Mouse (Mus musculus) hindbrain, embryonic 15.5 days (tissue): ENCODE results near the gene Hnrnpu. TPM values are rescaled to one million over a fixed set of nuclear protein-coding genes. Genes with fewer than 3 reads are reported as not detected.
A peak's percentile ranks its signal among the peaks of the same experiment; 100 is the strongest.

Experiments used
- ATAC-seq: fragments of 200-750 bp; cut with Nextera tagmentation; 2 replicates; pipeline ENCODE4 v1.8.0; 2017; ENCODE audit warnings: low read depth, moderate number of reproducible peaks, moderate TSS enrichment; ENCODE audit not compliant: low FRiP score
- H3K27ac ChIP-seq: fragments of 300-500 bp; sonication (generic); replicated peaks from 2 replicates; pipeline ENCODE4 v1.5.1; 2015; ENCODE audit warnings: mild to moderate bottlenecking, inconsistent platforms
- H3K27me3 ChIP-seq: fragments of 300-500 bp; sonication (generic); 2 replicates; pipeline ENCODE4 v1.6.1; 2015; ENCODE audit warnings: control low read depth, inconsistent platforms
- H3K36me3 ChIP-seq: fragments of 300-500 bp; sonication (generic); 2 replicates; pipeline ENCODE4 v1.6.1; 2015; ENCODE audit warnings: control low read depth, inconsistent platforms
- H3K4me1 ChIP-seq: fragments of 300-500 bp; sonication (generic); replicated peaks from 2 replicates; pipeline ENCODE4 v1.6.1; 2015; ENCODE audit warnings: control low read depth, inconsistent platforms
- H3K4me2 ChIP-seq: fragments of 300-500 bp; sonication (generic); 2 replicates; pipeline ENCODE4 v1.6.1; 2015; ENCODE audit warnings: moderate library complexity, mild to moderate bottlenecking, inconsistent platforms
- H3K4me3 ChIP-seq: fragments of 300-500 bp; sonication (generic); 2 replicates; pipeline ENCODE4 v1.5.1; 2015; ENCODE audit warnings: mild to moderate bottlenecking, inconsistent platforms
- H3K9ac ChIP-seq: fragments of 300-500 bp; sonication (generic); 2 replicates; pipeline ENCODE4 v1.6.1; 2015; ENCODE audit warnings: inconsistent platforms
- H3K9me3 ChIP-seq: fragments of 300-500 bp; sonication (generic); 2 replicates; pipeline ENCODE4 v1.6.1; 2016; ENCODE audit warnings: control low read depth, inconsistent platforms
- WGBS: fragments of 180-500 bp; shearing (Covaris S2); methylation state at CpG from one replicate; pipeline ENCODE4 v1.1.7; 2015; 5-methylcytosine and 5-hydroxymethylcytosine counted together
- polyA plus RNA-seq: library from polyadenylated mRNA; unstranded; fragments of >200 nt; fragmentation: Nextera tagmentation; extraction: Ambion mirVana; gene quantifications from 2 replicates; pipeline ENCODE4 v1.2.1, GENCODE M21; 2015

The Hnrnpu gene
- polyA plus RNA-seq, 1 experiment from 2014 or later, result 287 TPM

DNA sequence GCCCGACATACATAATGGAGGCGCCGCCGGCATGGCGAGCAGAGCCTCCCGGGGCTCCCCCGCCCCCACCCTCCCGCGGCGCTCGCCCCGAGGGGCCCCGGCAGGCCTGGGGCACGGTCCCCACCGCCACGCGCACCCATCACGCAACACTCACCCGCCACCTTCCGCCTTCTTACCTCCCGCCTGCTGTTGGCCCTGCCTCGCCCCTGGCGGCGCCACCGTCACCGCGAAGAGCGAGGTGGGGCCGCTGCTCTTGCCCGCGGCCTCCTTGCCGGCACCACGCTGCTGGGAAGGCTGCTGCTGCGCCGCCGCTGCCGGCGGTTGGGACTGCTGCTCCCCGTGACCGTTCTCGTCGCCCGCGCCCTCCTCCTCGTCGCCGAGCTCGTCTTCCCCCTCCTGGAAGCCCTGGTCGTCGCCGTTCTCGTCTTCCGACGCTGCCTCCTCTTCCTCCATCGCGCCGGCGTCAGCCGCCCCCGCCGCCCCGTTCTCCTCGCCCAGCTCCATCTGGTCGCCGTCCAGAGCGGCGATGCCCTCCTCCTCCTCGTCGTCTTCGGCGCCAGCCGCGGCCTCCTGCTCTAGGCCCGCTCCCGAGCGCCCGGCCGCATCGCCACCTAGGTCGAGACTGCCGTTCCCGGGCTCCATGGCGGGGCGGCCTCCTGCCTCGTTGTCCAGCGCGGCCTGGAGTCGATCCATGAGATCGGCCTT lies 668 bp downstream of the Hnrnpu start:
- Histone ChIP-seq H3K36me3 (peaks cover 24% of the 10 kb centered on the region), H3K9me3 (no peaks in the 10 kb centered on the region), H3K4me1 (peaks cover 33% of the 10 kb centered on the region), H3K4me2 (peak overlapping the region; percentile 80), H3K27me3 (no peaks in the 10 kb centered on the region), H3K9ac (peak overlapping the region; percentile 100), H3K4me3 (peak overlapping the region; percentile 80), H3K27ac (peak overlapping the region; percentile 97)
- peak; percentile 59 for ATAC-seq
- under 1% methylated on average over 76 of the region's 89 CpGs for WGBS

DNA sequence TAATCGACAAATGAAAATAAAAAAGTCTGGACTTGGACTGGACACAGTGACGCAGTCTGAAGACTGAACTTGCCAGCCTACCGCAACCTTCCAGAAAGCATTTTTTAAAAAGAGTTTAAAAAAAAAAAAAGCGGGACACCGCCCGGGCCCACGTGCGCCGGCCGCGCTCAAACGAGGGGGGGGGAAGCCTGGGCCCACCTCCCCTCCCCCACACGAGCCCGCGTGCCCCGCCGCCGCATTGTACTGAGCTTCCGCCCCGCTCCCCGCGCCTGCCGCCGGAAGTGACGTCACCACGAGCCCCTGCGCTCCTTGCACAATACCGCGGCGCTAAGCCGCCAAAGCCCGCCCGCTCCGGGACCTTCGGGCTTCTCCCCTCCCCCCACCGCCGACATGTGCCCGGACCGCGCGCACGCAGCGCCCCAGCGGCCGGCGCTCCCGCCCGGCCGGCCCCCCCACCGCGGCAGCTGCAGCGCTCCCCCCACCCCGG lies 1.3 kb downstream of the Hnrnpu start:
- peak; percentile 93 for ATAC-seq
- Histone ChIP-seq H3K4me2 (peak overlapping the region; percentile 80), H3K4me3 (peak overlapping the region; percentile 80), H3K27me3 (no peaks in the 10 kb centered on the region), H3K36me3 (peaks cover 29% of the 10 kb centered on the region), H3K9me3 (no peaks in the 10 kb centered on the region), H3K4me1 (peaks cover 33% of the 10 kb centered on the region), H3K27ac (peak overlapping the region; percentile 97), H3K9ac (peak overlapping the region; percentile 100)
- 0% methylated on average over 30 of the region's 53 CpGs for WGBS

DNA sequence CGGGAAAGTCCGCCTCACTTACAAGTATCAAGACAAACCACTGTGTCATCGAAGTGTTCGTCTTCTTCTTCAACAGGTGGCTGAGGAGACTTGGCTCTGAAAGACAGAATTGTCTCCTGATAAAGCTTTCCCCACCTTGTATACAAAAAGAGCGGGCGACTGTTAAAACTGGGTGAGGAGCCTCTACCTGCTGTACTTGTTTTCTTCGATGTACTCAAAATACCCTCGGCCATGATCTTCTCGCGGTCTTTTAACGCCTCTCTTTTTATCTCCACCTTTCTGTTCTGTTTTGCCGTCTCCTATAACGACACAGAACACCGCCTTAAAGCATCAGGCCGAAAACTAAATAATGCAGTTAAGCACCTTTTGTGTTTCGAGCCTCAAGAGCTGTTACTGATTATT lies 1.7 kb downstream of the Hnrnpu start:
- WGBS, result under 1% methylated on average over 16 of the region's 16 CpGs
- H3K36me3 ChIP-seq, result peaks cover 34% of the 10 kb centered on the region
- H3K9ac ChIP-seq, result peak overlapping the region; percentile 100
- H3K27ac ChIP-seq, result peak overlapping the region; percentile 97
- no peaks in the 10 kb centered on the region for H3K9me3 ChIP-seq
- no peaks in the 10 kb centered on the region for H3K27me3 ChIP-seq
- H3K4me1 ChIP-seq, result peaks cover 33% of the 10 kb centered on the region
- H3K4me2 ChIP-seq, result peak overlapping the region; percentile 80
- ATAC-seq, result no peak
- H3K4me3 ChIP-seq, result peak overlapping the region; percentile 80

DNA sequence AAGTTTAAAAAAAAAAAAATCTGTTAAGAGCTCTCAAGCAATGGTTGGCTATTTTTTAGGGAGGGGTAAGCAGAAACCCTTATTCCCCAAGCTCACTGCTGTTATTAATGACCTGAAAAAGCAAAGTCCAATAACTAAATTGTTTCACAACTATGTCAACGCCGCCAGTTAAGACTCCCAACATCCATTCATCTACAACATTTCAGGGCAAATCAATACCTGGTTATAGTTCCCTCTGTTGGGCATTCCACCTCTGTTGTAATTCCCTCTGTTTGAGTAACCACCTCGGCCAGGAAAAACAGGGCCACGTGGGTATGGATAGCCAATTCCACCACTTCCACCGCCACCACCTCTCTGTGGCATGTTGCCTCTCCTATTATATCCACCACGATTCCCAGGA lies 7.7 kb downstream of the Hnrnpu start:
- peaks cover 23% of the 10 kb centered on the region for H3K4me1 ChIP-seq
- no peak overlapping the region for H3K4me3 ChIP-seq
- H3K27me3 ChIP-seq, result no peaks in the 10 kb centered on the region
- no peak overlapping the region for H3K9ac ChIP-seq
- ATAC-seq, result no peak
- 75% methylated on average over 6 of the region's 6 CpGs for WGBS
- no peak overlapping the region for H3K4me2 ChIP-seq
- no peak overlapping the region for H3K27ac ChIP-seq
- H3K36me3 ChIP-seq, result peaks cover 72% of the 10 kb centered on the region
- no peaks in the 10 kb centered on the region for H3K9me3 ChIP-seq

DNA sequence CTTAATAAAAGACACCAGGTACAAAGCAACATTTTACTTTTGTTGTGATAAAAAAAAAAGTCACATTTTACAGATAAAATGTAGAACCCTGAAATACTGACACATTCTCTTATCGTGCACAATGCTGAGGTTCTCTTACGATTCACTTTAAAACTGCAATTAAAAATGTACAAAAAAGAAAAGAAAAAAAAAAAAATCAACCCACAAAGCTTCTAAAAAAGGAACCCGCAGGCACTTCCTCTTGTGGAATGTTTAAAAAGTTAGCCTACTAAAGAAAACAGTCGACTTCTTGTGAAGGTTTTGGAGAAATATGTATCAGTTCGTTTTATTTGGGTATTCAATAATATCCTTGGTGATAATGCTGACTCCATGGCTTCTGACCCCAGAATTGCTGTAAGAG lies 8.6 kb downstream of the Hnrnpu start:
- H3K9me3 ChIP-seq, result no peaks in the 10 kb centered on the region
- peaks cover 15% of the 10 kb centered on the region for H3K4me1 ChIP-seq
- H3K4me3 ChIP-seq, result no peak overlapping the region
- H3K27me3 ChIP-seq, result no peaks in the 10 kb centered on the region
- peaks cover 73% of the 10 kb centered on the region for H3K36me3 ChIP-seq
- H3K4me2 ChIP-seq, result no peak overlapping the region
- H3K27ac ChIP-seq, result no peak overlapping the region
- 90% methylated on average over 5 of the region's 5 CpGs for WGBS
- H3K9ac ChIP-seq, result no peak overlapping the region
- no peak for ATAC-seq

DNA sequence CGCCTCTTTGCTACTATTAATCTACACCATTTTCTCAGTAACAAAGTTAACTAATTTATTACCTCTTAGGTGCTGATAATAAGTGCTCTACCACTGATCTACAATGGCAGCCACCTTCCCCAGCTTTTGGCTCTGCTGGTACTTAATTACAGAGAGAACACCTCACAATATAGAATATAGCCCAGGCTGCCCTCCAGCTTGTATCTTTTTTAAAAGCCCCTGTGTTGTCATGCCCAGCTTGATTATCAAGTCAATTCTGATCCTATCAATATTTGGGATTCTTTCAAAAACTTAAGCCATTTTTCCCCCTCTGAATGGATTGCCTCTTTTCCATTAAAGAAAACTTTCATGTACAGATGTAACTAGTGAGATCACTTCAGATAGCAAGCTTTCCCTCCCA lies 10.6 kb downstream of the Hnrnpu start:
- H3K9ac ChIP-seq, result no peak overlapping the region

DNA sequence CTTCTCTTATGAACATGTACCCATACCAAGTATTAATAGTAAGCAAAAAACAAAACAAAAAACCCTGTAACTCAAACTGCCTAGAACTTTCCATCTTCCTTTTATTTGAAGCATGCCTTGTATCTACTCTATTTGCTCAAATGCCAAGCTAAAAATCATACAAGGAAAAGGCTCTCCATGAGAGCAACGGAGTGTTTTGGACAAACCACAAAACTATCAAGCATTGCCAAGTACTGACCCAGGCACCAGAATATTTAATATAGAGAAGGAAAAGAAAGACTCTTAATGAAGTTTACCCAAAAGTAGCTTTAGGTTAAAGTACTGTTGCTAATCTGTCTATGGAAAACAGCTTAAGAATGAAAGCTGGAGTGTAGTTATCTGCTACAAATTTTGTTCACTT lies 11.2 kb downstream of the Hnrnpu start:
- H3K4me1 ChIP-seq, result peaks cover 7% of the 10 kb centered on the region
- H3K36me3 ChIP-seq, result peaks cover 73% of the 10 kb centered on the region
- no peak overlapping the region for H3K9ac ChIP-seq
- H3K9me3 ChIP-seq, result no peaks in the 10 kb centered on the region
- no peak overlapping the region for H3K4me3 ChIP-seq
- H3K27ac ChIP-seq, result no peak overlapping the region
- no peaks in the 10 kb centered on the region for H3K27me3 ChIP-seq
- no peak for ATAC-seq
- H3K4me2 ChIP-seq, result no peak overlapping the region
- WGBS, result 93% methylated on average over 1 of the region's 1 CpGs

More for the DNA sequence above, 10.6 kb downstream of the Hnrnpu start:
- Histone ChIP-seq H3K27ac (no peak overlapping the region), H3K4me2 (no peak overlapping the region), H3K4me3 (no peak overlapping the region), H3K9me3 (no peaks in the 10 kb centered on the region), H3K36me3 (peaks cover 72% of the 10 kb centered on the region), H3K4me1 (peaks cover 1% of the 10 kb centered on the region), H3K27me3 (no peaks in the 10 kb centered on the region)
- ATAC-seq, result no peak
- 81% methylated on average over 1 of the region's 1 CpGs for WGBS

GRCm38 (mm10) chr1:178324568-178324967 lies 13.0 kb downstream of the Hnrnpu start:
- H3K9me3 ChIP-seq, result no peaks in the 10 kb centered on the region
- 100% methylated on average over 1 of the region's 1 CpGs for WGBS
- ATAC-seq, result no peak
- H3K9ac ChIP-seq, result no peak overlapping the region
- H3K27me3 ChIP-seq, result no peaks in the 10 kb centered on the region
- H3K36me3 ChIP-seq, result peaks cover 57% of the 10 kb centered on the region
- no peak overlapping the region for H3K27ac ChIP-seq
- H3K4me2 ChIP-seq, result no peak overlapping the region
- H3K4me1 ChIP-seq, result peaks cover 21% of the 10 kb centered on the region
- no peak overlapping the region for H3K4me3 ChIP-seq

- H3K4me3 ChIP-seq, result no peak overlapping the region
- no peaks in the 10 kb centered on the region for H3K27me3 ChIP-seq
- no peak overlapping the region for H3K4me2 ChIP-seq
- peaks cover 21% of the 10 kb centered on the region for H3K4me1 ChIP-seq
- H3K36me3 ChIP-seq, result peaks cover 47% of the 10 kb centered on the region
- no peak overlapping the region for H3K27ac ChIP-seq
- ATAC-seq, result no peak
- no peaks in the 10 kb centered on the region for H3K9me3 ChIP-seq
- H3K9ac ChIP-seq, result no peak overlapping the region
- WGBS, result 82% methylated on average over 1 of the region's 1 CpGs
Observed at GRCm38 (mm10) chr1:178323235-178323634, 14.4 kb downstream of the Hnrnpu start.

DNA sequence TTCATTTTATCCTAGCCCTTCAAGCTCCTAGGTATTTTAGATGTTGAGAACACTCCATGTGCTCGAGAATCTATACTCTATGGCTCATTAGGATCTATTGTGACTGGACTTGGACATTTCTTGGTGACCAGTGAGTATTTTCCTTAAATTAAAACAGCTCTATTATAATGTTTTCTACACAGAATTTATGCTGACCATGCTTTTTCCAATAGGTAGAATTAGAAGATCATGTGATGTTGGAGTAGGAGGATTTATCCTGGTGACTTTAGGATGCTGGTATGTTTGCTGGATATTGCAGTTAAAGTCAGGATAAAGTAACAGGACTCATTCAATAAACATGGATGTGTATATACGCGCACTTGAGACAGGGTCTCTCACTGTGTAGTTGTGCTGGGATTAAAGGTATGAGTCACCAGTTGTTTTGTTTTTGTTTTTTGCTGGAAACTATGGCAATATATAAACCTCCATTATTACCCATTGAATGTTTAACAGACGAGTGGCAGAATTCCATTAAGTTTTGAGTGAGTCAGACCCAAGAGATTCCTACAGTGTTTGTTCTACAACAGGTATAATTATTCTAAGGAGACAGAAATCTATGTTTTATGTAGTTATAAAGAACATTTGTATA lies 15.8 kb downstream of the Hnrnpu start:
- Histone ChIP-seq H3K9me3 (no peaks in the 10 kb centered on the region), H3K4me2 (0 out of 2 replicates have a peak overlapping the region, but pooled peaks have one; percentile 64), H3K27ac (peak overlapping the region; percentile 100), H3K4me1 (peaks cover 27% of the 10 kb centered on the region), H3K4me3 (no peak overlapping the region), H3K27me3 (no peaks in the 10 kb centered on the region), H3K9ac (no peak overlapping the region), H3K36me3 (peaks cover 35% of the 10 kb centered on the region)
- no peak for ATAC-seq
- WGBS, result 61% methylated on average over 4 of the region's 4 CpGs

- peak overlapping the region; percentile 75; the same call in 1 of the 2 replicates for H3K9ac ChIP-seq
- peaks cover 33% of the 10 kb centered on the region for H3K4me1 ChIP-seq
- H3K36me3 ChIP-seq, result peaks cover 34% of the 10 kb centered on the region
- no peak for ATAC-seq
- no peaks in the 10 kb centered on the region for H3K9me3 ChIP-seq
- H3K4me2 ChIP-seq, result peak overlapping the region; percentile 64
- H3K4me3 ChIP-seq, result peak overlapping the region; percentile 50
- H3K27ac ChIP-seq, result peak overlapping the region; percentile 100
- 38% methylated on average over 5 of the region's 5 CpGs for WGBS
- H3K27me3 ChIP-seq, result no peaks in the 10 kb centered on the region
Observed at GRCm38 (mm10) chr1:178320723-178321590, 16.6 kb downstream of the Hnrnpu start.
